Mouse (Mus musculus) monocyte, adult 5-6 weeks (primary cell): Measurements from ENCODE around the gene Atox1. TPM values are rescaled to one million over a fixed set of nuclear protein-coding genes. Genes with fewer than 3 reads are reported as not detected.

ENCODE experiments used
- ATAC-seq: fragments of 153-309, 156-312 bp; replicated peaks from 2 replicates; pipeline ENCODE4 v1.8.0; 2017; ENCODE audit warnings: mild to moderate bottlenecking; ENCODE audit not compliant: low TSS enrichment, insufficient number of reproducible peaks, severe bottlenecking, poor library complexity, low FRiP score
- total RNA-seq: library from RNA; stranded (forward); fragments of 200-1000, 200-491, 200-594 nt; gene quantifications from 3 replicates; pipeline ENCODE4 v1.2.3, GENCODE M21; 2017

The Atox1 gene
- total RNA-seq, 1 experiment from 2014 or later = 99.3 TPM

DNA sequence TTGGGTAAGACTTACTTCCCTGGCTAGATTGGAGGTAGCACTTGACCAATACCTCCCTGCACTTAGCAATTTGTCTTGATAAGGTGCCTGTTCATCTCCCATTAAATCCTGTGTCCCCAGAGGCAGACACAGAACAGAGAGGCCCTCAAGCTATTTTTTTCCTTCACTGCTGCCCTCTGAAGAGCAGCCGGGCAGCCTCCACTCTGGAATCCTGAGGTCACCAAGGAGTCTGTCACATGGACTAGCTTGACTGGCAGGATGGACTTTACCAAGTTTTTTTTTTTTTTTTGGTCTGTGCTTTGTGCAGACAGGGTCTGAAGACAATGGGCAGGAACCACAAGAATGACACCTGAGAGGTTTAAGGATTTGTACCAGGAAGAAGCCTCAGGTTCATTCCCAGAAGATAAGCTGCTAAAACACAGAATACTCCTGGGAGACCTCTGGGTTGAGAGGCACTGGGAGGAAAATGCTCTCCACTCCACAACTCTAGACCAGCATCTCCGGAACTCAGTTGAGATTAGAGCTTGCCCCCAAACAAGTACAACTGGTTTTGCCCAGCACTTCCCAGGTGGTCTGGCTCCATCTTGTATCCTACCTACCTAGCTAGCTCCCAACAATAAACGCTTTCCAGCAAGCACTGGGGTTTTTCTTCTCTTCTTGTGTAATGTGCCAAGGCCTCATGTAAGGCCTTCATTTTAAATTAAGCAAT is 1.0 kb downstream of the Atox1 start:
- no peak for ATAC-seq

DNA sequence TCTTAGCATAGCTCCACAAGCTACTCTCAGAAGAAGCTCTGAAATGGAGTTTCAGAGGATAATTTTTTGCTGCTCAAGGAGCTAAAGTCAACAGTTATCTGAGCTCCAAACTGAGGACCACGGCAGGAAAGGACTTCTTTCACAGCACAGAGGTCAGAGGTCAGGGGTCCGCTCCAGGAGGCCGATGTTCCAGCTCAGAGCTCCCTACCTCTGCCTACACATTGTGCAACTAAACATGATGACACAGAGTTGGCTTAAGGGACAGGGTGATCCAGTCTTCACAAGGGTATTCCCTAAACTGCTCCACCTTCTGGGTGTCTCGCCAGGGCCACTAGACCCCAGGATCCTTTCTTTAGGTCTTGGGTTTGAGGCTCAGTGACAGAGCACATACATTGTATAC is 2.5 kb downstream of the Atox1 start:
- ATAC-seq = no peak

DNA sequence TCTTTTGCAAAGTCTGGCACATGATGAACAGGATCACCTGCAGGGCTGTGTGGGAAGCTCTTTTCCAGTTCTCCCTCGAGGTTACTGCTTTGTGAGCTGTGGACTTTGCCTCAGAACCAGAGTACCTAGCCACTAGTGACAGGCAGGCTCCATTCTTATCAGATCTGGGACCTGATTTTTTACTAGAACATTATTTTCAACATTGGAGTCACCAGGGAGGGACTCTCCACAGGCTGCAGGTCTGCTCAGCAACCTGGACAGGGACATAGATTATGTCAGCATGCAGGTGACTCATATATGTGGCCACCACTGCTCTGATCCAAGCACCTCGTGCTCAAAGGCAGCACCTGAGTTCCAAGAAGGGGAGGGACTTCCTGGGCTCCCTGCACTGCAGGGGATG is 5.9 kb downstream of the Atox1 start:
- no peak for ATAC-seq

DNA sequence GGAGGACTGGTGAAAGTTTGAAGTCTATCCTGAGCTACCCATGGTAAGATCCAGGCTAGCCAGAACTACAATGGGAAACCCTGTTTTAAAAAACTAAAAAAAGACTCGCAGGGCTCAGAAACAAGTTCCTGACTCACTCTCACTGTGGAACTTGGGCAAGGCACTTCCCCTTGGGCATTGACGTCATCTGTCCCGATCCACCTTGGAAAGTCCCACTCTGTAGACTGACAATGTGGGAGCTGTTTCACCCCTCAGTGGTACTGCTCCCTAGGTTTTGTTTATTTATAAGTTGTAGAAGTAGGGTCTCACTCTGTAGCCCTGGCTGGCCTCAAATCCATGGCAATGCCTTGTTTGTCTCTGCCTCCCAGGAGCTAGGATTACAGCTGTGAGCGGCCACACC is 7.4 kb downstream of the Atox1 start:
- ATAC-seq = peak; percentile 41

DNA sequence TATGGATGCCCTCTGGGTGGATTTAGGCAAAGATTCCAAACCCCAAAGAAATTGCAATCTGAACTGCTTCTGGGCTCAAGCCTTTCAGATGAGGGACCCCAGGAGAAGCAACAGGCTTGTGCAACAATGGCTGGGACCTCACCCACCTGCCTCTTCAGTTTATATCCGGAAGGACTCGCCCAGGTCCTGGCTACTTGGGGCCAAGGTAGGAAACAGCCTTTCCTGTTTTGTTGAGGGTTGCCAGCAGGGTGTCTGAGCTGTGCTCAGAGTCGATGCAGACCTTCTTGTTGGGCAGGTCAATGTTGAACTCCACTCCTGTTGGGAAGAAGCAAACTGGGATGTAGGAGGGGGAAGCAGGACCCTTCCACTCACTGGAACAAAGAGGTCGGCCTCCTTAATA is 10.7 kb downstream of the Atox1 start:
- ATAC-seq = no peak

DNA sequence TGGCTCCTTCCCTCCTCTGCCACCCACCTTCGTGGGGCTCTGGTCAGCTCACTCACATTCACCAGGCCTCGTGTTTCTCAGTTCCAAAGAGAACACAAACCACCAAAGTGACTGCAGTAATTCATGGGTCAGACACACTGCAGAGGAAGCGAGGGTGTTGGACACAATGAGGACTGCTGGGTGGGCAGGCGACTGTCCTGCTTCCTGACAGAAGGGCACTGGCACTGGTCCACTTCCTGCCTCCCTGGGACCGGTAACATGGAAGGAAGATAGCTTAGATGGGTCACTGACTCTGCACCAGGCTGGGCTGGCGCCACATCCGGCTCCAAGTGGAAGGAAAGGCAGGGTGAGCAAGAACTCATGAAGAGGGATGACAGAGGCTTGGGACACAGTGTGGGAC is 11.5 kb downstream of the Atox1 start:
- ATAC-seq = no peak

DNA sequence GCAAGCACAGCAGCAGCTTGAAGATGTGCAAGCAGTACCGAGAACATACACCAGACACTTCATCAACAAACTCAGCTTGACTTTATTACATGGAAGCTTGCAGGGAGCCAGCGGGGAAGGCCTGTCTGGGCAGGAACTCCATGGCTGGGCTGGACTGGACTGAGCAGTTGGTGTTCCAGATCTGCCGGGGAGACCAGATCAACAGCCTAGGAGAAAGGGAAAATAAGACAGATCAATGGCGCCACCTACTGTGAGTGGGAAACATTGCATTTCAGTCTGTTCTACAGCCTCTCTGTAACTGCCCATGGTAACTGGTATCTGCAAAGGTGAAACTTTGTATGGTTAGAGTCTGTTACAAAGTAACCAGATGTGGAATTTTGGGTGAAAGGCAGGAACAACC is 14.5 kb downstream of the Atox1 start:
- ATAC-seq = peak; percentile 45

DNA sequence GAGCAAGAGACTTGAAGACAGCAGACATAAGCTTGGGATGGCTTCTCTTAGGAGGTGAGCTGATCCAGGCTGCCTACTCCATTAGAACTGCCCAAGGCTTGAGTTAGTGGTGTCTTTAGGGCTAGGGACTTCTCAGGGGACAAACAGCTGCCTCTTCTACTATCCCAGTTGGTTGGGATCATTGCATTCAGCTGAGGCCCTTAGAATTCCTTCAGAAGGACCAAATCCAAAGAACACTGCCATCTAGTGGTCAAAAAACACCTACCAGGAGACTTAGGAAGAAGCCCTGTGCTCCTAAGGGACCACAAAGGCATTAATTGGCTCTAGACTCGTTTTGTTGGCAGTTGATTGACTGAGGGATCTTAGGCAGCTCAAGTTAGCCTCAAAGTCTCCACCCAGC is 16.3 kb downstream of the Atox1 start:
- 0 out of 2 replicates have a peak, but pooled peaks have one; percentile 28 for ATAC-seq

DNA sequence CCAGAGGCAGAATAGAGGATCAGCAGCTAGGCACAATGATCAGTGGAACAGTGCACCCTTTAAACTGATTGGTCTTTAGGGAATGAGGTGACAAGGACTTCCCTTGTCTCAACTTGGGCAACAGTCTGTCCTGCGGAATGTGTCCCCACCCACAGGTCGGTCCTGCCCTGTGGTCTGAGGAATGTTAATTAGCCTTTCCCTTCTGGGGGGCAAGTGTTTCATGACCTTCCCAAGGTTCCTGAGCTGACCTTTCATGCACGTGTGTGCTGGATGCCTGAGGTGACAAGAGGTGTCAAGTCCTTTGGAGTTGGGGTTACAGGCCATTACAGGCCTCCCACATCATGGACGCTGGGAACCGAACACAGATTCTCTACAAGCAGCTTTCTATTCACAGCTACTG is 21.3 kb downstream of the Atox1 start:
- ATAC-seq = no peak

DNA sequence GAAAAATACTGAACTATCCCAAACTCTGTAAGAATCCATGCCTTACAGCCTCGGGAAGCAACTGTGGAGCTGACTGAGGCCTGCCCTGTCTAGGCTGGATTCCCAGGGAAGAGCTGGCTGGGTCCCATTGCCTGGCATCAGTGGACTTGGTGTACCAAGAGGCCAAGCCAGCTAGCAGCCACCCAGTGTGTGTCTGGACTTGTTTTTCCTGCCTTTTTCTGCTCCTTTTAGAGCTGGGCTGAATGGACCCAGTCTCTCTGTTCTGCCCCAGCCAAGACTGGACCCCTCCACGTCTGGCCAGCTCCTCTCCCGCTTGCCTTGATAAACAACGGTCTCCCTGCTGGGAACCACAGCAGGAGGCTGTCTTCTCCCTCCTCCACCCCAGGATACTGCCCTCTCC is 23.0 kb downstream of the Atox1 start:
- no peak for ATAC-seq

DNA sequence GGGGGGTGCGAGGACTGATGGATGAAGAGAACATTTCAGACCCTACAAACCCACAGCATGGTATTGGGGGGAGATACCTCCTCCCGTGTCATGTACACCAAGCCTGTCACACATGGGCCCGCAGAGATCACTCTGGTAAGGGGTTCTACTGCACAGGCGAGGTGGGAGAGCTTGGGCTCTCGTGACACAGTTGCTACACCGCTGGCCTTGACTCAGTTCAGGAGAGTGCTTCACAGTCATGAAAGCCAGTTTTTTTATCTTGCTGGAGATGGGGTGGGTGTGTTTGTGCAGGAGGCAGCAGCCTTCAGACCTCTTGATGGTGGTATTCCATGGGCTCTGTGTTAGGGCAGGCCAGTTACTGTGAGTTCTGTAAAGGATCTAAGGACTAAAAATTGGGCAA is 24.9 kb downstream of the Atox1 start:
- no peak for ATAC-seq

DNA sequence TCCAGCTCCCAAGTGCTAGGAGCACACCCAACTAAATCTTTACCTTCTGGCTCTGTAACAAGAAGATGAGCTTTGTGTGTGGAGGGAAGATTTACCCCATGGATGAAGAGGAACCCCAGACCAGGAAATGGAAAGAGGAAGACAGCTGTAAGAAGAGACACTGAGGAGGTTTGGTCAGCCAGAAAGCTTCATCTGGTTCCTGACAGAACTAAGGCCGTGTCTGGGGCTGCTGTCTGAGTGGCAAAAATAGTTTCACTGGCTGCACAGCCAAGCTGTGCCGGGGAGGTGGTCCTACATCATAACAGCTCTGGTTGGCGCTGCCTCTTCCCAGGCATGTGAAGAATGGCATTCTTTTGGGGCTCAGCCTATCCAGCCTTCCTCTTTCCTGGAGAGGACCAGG is 28.1 kb downstream of the Atox1 start:
- ATAC-seq = peak; percentile 66

DNA sequence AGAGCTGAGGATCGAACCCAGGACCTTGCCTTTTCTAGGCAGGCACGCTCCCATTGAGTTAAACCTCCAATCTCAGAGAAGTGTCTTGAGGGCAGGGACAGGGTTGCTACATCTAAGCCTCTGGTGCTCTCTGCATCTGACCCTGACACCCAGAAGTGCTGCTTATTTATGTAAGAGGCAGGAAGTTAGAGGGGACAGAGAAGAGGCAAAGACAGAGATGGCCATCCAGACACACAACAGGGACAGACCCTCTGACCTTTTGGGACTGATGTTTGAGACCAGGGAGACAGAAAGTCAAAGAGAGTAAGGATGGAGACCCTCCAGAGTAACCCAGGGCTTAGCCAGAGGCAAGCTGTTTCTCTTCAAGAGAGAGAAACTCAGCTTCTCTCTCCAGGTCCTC is 31.1 kb downstream of the Atox1 start:
- no peak for ATAC-seq

DNA sequence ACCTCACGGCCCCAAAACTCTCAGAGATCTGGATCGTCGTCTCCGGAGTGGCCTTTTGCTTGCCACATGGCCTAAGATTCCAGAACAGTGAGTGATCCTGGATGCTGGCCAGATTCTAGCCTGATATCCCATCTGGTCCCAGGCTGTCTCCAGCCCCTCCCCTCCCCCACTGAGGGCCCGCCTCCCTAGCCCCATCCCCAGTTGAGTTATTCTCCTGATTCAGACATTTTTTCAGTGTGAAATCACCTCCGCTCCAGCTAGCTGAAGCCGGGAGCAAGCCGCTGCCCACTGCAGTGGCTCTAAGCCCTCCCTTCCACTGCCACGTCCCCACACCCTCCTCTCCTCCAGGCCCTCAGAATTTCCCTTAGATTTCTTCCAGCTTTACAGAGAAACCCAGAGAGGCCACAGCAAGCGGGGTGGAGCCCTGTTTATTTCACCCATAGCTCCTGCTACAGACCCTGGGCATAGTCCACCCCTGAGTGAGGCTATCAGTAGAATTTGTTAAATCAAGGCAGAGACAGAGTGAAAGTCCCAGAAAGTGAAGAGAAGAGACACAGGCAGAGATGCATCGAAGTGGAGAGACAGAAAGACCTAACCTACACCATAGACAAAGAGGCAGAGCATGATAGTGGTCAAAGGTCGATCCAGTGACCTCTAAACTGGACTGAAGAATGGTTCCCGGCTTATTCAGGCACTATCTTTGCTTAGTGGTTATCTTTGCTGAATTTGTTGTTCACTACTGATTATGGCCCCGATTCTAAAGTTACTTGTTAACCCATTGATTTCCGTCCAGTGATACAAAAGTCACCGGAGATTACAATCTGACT is 32.6 kb downstream of the Atox1 start:
- ATAC-seq = no peak

DNA sequence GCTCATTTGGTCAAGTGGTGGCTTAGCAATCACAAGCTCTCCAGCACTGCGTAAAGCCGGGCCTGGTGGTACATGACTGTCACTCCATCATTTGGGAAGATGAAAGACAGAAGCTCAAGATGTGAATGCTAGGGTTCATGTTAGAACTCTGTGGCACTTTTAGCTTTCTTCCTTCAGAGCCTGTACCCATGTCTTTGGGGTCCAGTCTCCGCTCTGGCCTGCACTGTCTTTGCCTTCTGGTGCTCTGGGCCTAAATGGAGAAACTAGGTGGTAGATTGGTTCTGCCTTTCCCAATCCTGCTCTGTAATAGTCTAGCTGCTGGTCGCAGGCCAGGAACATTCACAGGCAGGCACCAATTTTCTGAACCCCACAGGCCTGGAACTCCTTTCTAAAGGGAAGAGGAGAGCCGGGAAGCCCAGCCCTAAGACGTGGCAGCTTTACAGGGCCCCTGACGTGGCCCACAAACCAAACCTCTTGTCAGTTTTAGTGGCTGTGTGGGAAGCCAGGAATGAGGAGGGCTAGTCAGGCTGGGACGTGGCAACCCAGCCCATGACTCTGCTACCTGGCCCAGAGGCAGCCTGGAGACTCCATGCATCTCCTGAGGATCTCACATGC is 36.2 kb downstream of the Atox1 start:
- no peak for ATAC-seq

DNA sequence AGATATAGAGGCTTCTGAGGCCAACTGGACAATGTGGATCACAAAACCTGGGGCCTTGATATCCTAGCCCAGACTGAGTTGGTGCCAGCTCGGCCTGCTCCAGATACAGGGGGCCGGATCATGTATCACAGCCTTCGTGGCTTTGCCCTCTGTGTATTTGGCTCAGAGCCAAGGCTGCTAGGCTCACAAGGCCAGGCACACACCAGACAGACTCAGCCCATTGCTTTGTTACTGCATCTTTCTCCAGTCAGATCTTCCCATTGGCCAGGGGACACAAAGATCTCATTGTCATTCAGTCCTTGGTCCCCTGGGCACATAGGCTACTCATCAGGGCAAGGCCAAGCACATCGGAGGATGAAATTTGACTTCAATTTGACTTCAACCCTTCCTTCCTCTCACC is 37.3 kb downstream of the Atox1 start:
- ATAC-seq = no peak

DNA sequence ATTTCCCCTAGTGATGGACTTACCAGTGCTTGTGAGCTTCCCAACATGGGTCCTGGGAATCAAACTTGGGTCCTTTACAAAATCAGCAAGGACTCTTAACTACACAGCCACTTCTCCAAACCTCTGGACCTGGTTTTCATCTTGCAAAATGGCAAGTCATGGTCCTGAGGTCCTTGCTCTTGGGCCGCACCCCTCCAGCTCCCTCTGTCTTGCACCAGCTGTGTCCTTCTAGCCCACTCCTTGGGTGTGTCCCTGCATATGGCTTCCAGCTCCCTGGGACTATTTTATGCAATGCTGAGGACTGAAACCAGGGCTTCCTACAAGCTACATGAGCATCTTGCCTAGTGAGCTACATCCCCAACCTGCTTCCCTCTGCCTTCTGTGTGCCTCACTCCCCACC is 38.1 kb downstream of the Atox1 start, which contains the start of gene Sparc:
Sparc (minus strand) TSS at position 206 of the 400 bp plus-strand sequence.
- ATAC-seq = no peak

DNA sequence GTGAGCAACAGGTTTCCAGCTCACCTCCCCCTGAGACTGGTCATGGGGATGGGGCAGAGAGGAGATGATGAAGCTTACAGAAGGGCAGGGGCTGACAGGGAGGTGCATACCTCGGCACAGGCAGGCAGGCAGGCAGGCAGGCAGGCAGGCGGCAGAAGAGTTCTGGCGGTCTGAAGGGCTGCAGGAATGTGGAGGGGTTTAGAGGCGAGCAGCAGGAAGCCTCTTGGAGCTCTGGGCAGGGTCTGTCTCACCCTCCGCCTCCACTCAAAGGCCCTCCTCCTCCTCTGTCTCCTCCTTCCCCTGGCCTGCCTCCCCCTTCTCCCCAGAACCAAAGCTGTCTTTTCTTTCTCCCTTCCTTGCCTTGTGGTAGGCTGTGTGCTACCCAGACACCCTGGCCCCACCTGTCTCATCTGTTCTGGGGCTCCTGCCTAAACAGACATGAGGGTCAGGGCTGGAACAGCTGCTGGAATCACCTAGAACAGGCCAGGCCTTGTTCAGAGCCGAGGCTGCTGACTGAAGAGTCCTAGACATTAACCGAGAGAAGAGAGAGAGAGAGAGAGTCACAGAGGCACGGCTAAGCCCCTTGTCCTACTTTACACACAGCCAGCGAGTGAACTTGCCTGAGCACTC is 41.2 kb downstream of the Atox1 start:
- no peak for ATAC-seq

DNA sequence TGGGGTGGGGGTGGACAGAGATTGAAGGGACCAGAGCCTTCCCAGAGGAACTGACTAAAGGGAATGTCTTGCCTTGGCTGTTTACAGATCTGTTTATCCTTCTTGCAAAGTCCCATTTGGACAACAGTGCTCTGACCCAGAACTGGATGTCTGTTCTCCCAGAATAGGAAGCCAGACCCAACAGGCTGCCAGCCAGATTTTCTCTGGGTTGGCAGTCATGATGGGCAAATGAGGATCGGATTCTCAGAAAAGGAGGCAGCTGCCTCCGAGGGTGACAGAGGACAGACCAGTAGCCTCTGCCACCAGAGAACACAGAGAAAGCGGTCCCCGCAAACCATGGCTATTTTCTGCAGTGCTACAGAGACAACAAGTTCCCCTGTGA is 41.8 kb downstream of the Atox1 start:
- no peak for ATAC-seq
